Mouse (Mus musculus) forebrain, embryonic 11.5 days (tissue): ENCODE measurements around the gene Cmtm8. TPM values are rescaled to one million over a fixed set of nuclear protein-coding genes. Genes with fewer than 3 reads are reported as not detected.

Experiments
- ATAC-seq: fragments of 200-750 bp; cut with Nextera tagmentation; replicated peaks from 2 replicates; pipeline ENCODE4 v1.8.0; 2017; ENCODE audit warnings: moderate TSS enrichment; ENCODE audit not compliant: low FRiP score
- DNase-seq: peaks from one replicate; pipeline ENCODE4 v3.0.0-alpha.2; 2017; ENCODE audit warnings: low spot score
- H3K27ac ChIP-seq: fragments of 300-500 bp; sonication (generic); 2 replicates; pipeline ENCODE4 v1.5.1; 2014; ENCODE audit warnings: low read depth, low read length
- H3K27me3 ChIP-seq: fragments of 300-500 bp; sonication (generic); 2 replicates; pipeline ENCODE4 v1.6.1; 2014; ENCODE audit warnings: mild to moderate bottlenecking, low read length, mixed read lengths; ENCODE audit not compliant: control insufficient read depth, insufficient read depth
- H3K36me3 ChIP-seq: fragments of 300-500 bp; sonication (generic); 2 replicates; pipeline ENCODE4 v1.6.1; 2014; ENCODE audit warnings: mild to moderate bottlenecking, low read length, moderate library complexity, mixed read lengths; ENCODE audit not compliant: control insufficient read depth, insufficient read depth
- H3K4me1 ChIP-seq: fragments of 300-500 bp; sonication (generic); replicated peaks from 2 replicates; pipeline ENCODE4 v1.6.1; 2014; ENCODE audit warnings: low read length, mixed read lengths; ENCODE audit not compliant: control insufficient read depth, insufficient read depth
- H3K4me2 ChIP-seq: fragments of 300-500 bp; sonication (generic); 2 replicates; pipeline ENCODE4 v1.6.1; 2014; ENCODE audit warnings: low read depth, mild to moderate bottlenecking, low read length, moderate library complexity, mixed read lengths; ENCODE audit not compliant: severe bottlenecking
- H3K4me3 ChIP-seq: fragments of 300-500 bp; sonication (generic); 2 replicates; pipeline ENCODE4 v1.5.1; 2014; ENCODE audit warnings: low read depth, low read length
- H3K9ac ChIP-seq: fragments of 300-500 bp; sonication (generic); 2 replicates; pipeline ENCODE4 v1.6.1; 2014; ENCODE audit warnings: low read length
- H3K9me3 ChIP-seq: fragments of 300-500 bp; sonication (generic); 2 replicates; pipeline ENCODE4 v1.6.1; 2016; ENCODE audit warnings: low read length, mixed read lengths; ENCODE audit not compliant: control insufficient read depth
- WGBS: fragments of 180-500 bp; shearing (Covaris S2); extraction: QIAGEN DNeasy Blood & Tissue Kit; methylation state at CpG from one replicate; pipeline ENCODE4 v1.1.7; 2014; 5-methylcytosine and 5-hydroxymethylcytosine counted together
- polyA plus RNA-seq: library from polyadenylated mRNA; unstranded; fragments of >200 nt; fragmentation: Nextera tagmentation; extraction: Ambion mirVana; gene quantifications from 2 replicates; pipeline ENCODE4 v1.2.1, GENCODE M21; 2014

Cmtm8 gene
- polyA plus RNA-seq, 1 experiment from 2014 or later, result 19.1 TPM

DNA sequence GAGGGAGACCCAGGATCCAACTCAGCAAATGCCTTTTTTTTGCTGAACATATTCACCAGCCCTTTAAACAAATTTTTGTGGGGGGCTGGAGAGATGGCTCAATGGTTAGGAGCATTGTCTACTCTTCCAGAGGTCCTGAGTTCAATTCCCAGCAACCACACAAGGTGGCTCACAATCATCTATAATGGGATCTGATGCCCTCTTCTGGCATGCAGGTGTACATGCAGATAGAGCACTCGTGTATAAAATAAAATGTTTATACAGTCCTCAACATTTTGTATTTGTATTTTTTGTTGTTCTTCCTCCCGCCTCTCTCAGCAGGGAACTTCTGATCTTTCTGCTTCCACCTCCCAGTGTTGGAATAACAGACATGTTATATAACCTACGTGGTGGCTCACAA lies 92.4 kb downstream of the Cmtm8 start:
- H3K36me3 ChIP-seq, result no peaks in the 10 kb centered on the region; the same call in 1 of the 2 replicates
- 84% methylated on average over 3 of the region's 3 CpGs for WGBS

DNA sequence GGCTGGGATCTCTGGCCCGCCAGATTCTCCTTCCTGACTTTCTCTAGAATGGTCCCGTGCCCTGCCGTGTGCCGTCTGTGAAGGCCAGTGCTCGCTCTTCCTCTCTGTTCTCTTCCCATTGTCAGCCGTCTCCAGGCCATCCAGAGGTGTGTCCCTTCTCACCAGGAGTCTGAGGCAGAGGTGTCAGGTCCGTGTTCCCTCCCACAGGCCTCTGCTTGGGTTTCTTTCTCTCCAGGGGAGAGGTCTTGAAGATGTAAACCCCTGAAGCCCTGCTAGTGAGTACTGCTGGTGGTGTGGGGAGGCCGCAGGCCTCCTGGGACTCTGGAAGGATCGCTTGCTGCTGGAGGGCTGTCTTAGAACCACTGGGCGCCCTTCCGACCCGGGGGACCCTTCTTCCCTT lies 96.5 kb downstream of the Cmtm8 start:
- H3K9me3 ChIP-seq, result no peaks in the 10 kb centered on the region
- no peak overlapping the region for H3K9ac ChIP-seq
- H3K4me2 ChIP-seq, result no peak overlapping the region
- H3K27ac ChIP-seq, result no peak overlapping the region
- H3K4me1 ChIP-seq, result no peaks in the 10 kb centered on the region
- no peak for ATAC-seq
- H3K4me3 ChIP-seq, result no peak overlapping the region
- H3K27me3 ChIP-seq, result no peaks in the 10 kb centered on the region
- no peak for DNase-seq
- WGBS, result 90% methylated on average over 12 of the region's 12 CpGs
- no peaks in the 10 kb centered on the region; the same call in 1 of the 2 replicates for H3K36me3 ChIP-seq

More for the DNA sequence above, 92.4 kb downstream of the Cmtm8 start:
- H3K4me2 ChIP-seq, result no peak overlapping the region
- no peaks in the 10 kb centered on the region for H3K27me3 ChIP-seq
- DNase-seq (no peak), ATAC-seq (no peak)
- no peak overlapping the region for H3K9ac ChIP-seq
- no peak overlapping the region for H3K4me3 ChIP-seq
- H3K9me3 ChIP-seq, result no peaks in the 10 kb centered on the region
- H3K27ac ChIP-seq, result no peak overlapping the region
- H3K4me1 ChIP-seq, result no peaks in the 10 kb centered on the region

DNA sequence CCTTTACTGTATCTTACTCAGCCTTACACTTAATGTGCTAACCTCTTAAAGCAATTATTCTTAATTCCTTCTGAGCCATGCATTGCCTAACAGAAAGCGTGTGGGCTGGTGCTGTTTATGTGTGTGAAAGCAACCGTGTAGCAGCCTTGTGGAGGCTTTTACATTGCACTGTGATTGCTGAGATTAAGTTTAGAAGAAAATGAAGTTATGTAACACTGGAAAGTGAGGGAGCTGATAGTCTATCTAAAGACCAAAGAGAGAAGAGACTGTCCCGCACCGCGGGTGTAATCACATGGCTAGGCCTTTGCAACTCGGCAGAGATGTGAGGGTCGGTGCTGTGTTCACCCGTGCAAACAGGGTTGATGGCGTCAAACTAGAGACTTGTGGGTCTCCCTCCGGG lies 96.9 kb downstream of the Cmtm8 start:
- no peaks in the 10 kb centered on the region for H3K27me3 ChIP-seq
- no peaks in the 10 kb centered on the region for H3K9me3 ChIP-seq
- no peak for DNase-seq
- no peak overlapping the region for H3K27ac ChIP-seq
- WGBS, result 87% methylated on average over 10 of the region's 10 CpGs
- ATAC-seq, result no peak
- no peak overlapping the region for H3K4me3 ChIP-seq
- no peaks in the 10 kb centered on the region; the same call in 1 of the 2 replicates for H3K36me3 ChIP-seq
- no peaks in the 10 kb centered on the region for H3K4me1 ChIP-seq
- H3K4me2 ChIP-seq, result no peak overlapping the region
- no peak overlapping the region for H3K9ac ChIP-seq

DNA sequence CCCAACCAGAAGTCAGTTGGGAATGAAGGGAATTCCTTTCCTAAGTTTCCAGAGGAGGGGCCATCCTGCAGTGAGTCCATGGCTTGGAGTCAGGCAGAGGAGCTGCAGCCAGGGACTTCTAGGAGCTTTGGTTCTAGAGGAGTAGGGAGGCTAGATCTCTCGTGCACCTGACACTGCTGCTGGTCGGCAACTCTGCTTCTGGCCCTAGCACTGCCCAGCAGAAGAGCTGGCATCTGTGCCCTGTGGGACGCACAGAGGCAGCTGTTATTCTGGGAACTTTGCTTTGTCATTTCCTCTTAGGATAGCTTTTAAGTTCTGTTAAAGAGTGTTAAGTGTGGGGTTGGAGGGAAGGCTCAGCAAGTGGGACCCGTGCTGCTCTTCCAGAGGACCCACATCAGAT lies 98.3 kb downstream of the Cmtm8 start:
- no peaks in the 10 kb centered on the region for H3K27me3 ChIP-seq
- no peak overlapping the region for H3K4me2 ChIP-seq
- H3K9ac ChIP-seq, result no peak overlapping the region
- WGBS, result 82% methylated on average over 4 of the region's 4 CpGs
- no peak for DNase-seq
- no peaks in the 10 kb centered on the region; the same call in 1 of the 2 replicates for H3K36me3 ChIP-seq
- no peaks in the 10 kb centered on the region for H3K4me1 ChIP-seq
- ATAC-seq, result no peak
- H3K4me3 ChIP-seq, result no peak overlapping the region
- H3K9me3 ChIP-seq, result no peaks in the 10 kb centered on the region
- H3K27ac ChIP-seq, result no peak overlapping the region

GRCm38 (mm10) chr9:114745163-114745562 lies 98.8 kb downstream of the Cmtm8 start:
- no peaks in the 10 kb centered on the region; the same call in 1 of the 2 replicates for H3K36me3 ChIP-seq
- no peaks in the 10 kb centered on the region for H3K4me1 ChIP-seq
- H3K27ac ChIP-seq, result no peak overlapping the region
- DNase-seq (no peak), ATAC-seq (no peak)
- H3K27me3 ChIP-seq, result no peaks in the 10 kb centered on the region
- no peak overlapping the region for H3K4me3 ChIP-seq
- WGBS, result 84% methylated on average over 4 of the region's 4 CpGs
- no peaks in the 10 kb centered on the region for H3K9me3 ChIP-seq
- H3K9ac ChIP-seq, result no peak overlapping the region
- H3K4me2 ChIP-seq, result no peak overlapping the region

DNA sequence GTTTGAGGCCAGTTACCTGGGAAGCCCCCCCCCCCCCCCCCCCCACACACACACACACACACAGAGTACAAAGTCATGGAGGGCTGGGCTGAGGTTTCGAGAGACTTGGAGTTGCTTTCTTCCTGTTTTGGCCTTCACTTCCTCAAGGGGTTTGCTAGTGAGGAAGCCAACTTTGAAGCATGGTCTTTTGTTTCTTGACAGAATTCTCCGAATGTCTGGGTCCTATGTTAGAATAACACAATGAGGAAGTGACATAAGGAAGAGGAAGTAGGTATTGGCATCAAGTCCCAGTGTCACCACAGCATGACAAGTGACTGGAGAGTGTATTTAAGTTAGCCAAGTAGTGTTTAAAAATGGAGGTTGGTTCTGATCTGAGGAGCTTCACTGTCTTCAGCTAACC lies 101.2 kb downstream of the Cmtm8 start:
- H3K4me2 ChIP-seq, result no peak overlapping the region
- no peak overlapping the region for H3K27ac ChIP-seq
- no peak overlapping the region for H3K9ac ChIP-seq
- ATAC-seq (no peak), DNase-seq (no peak)
- no peaks in the 10 kb centered on the region for H3K4me1 ChIP-seq
- H3K9me3 ChIP-seq, result no peaks in the 10 kb centered on the region
- 81% methylated on average over 2 of the region's 2 CpGs for WGBS
- H3K36me3 ChIP-seq, result no peaks in the 10 kb centered on the region
- no peak overlapping the region for H3K4me3 ChIP-seq
- no peaks in the 10 kb centered on the region for H3K27me3 ChIP-seq

GRCm38 (mm10) chr9:114740336-114740735 lies 103.6 kb downstream of the Cmtm8 start:
- Histone ChIP-seq H3K9me3 (no peaks in the 10 kb centered on the region), H3K9ac (no peak overlapping the region), H3K4me2 (no peak overlapping the region), H3K27ac (no peak overlapping the region), H3K27me3 (no peaks in the 10 kb centered on the region), H3K36me3 (no peaks in the 10 kb centered on the region), H3K4me1 (no peaks in the 10 kb centered on the region), H3K4me3 (no peak overlapping the region)
- DNase-seq, result no peak
- no peak for ATAC-seq
- 97% methylated on average over 9 of the region's 9 CpGs for whole genome bisulfite sequencing

Other genes starting within 250 kb of the Cmtm8 start
- 76.0 and 78.8 TPM in 2 replicates for gene Cnot10, start 204.0 kb downstream of the Cmtm8 start, polyA plus RNA-seq
- 76.1 and 84.0 TPM in 2 replicates for gene Dync1li1, start 155.4 kb downstream of the Cmtm8 start, polyA plus RNA-seq
- 26.9 and 27.2 TPM in 2 replicates for gene Cmtm6, start 113.0 kb downstream of the Cmtm8 start, polyA plus RNA-seq
- gene Cmtm7, start 62.3 kb downstream of the Cmtm8 start, polyA plus RNA-seq, result 50.6 and 63.5 TPM in 2 replicates
- 11.2 and 12.3 TPM in 2 replicates for gene Gpd1l, start 89.8 kb upstream of the Cmtm8 start, polyA plus RNA-seq
- gene Osbpl10, start 134.4 kb upstream of the Cmtm8 start, polyA plus RNA-seq, result 1.0 and 1.6 TPM in 2 replicates
- 318 and 355 TPM in 2 replicates for gene Rps27rt, start 138.6 kb upstream of the Cmtm8 start, polyA plus RNA-seq